Mouse (Mus musculus) liver, postnatal 0 days (tissue): ENCODE measurements around the gene Lfng.

ENCODE experiments used
- CTCF ChIP-seq: sonication (generic); IDR thresholded peaks from 2 replicates; pipeline ENCODE4 v1.5.1; 2016; ENCODE audit warnings: antibody characterized with exemption, low read depth
- EP300 ChIP-seq: IDR thresholded peaks from 2 replicates; pipeline ENCODE4 v1.6.1; 2016; ENCODE audit warnings: antibody characterized with exemption, low read depth, mild to moderate bottlenecking

- TF ChIP-seq CTCF, result no peak
- no peak for TF ChIP-seq EP300
Observed at GRCm38 (mm10) chr5:140571201-140571600, 35.9 kb upstream of the Lfng start.
